Mouse (Mus musculus): ENCODE measurements at regions not wholly inside any gene's neighbourhood (a gene's known extent, or its start where the extent isn't known, plus 50 kb on each side); places are given as distances from the start of the nearest gene placed in this dataset.
A peak's percentile ranks its signal among the peaks of the same experiment; 100 is the strongest.

- peak; percentile 41 for DNase-seq
These were observed 88.4 kb upstream of the Cpeb4 start for GRCm38 (mm10) chr11:31783506-31784063.

- DNase-seq: no peak
These were observed 87.6 kb upstream of the Cpeb4 start for GRCm38 (mm10) chr11:31784332-31784901.

GRCm38 (mm10) chr11:31785160-31785559 lies 86.9 kb upstream of the Cpeb4 start:
- no peak for DNase-seq

GRCm38 (mm10) chr11:31787376-31787775 lies 84.6 kb upstream of the Cpeb4 start:
- no peak for DNase-seq

GRCm38 (mm10) chr11:31787917-31788703 lies 83.9 kb upstream of the Cpeb4 start:
- no peak for DNase-seq

GRCm38 (mm10) chr11:31789967-31790366 lies 82.0 kb upstream of the Cpeb4 start:
- DNase-seq: no peak

- no peak for DNase-seq
These were observed 80.7 kb upstream of the Cpeb4 start for GRCm38 (mm10) chr11:31791264-31791663.

- no peak for DNase-seq
These were observed 76.9 kb upstream of the Cpeb4 start for GRCm38 (mm10) chr11:31795084-31795483.

GRCm38 (mm10) chr11:31796245-31796644 lies 75.8 kb upstream of the Cpeb4 start:
- peak; percentile 57 for DNase-seq

GRCm38 (mm10) chr11:31801575-31801974 lies 70.4 kb upstream of the Cpeb4 start:
- DNase-seq: no peak

GRCm38 (mm10) chr11:31803319-31803891 lies 68.6 kb upstream of the Cpeb4 start:
- peak; percentile 63 for DNase-seq

GRCm38 (mm10) chr11:31804518-31804917 lies 67.5 kb upstream of the Cpeb4 start:
- no peak for DNase-seq

- peak; percentile 74 for DNase-seq
These were observed 64.4 kb upstream of the Cpeb4 start for GRCm38 (mm10) chr11:31807461-31808215.

- DNase-seq: no peak
These were observed 63.7 kb upstream of the Cpeb4 start for GRCm38 (mm10) chr11:31808216-31808838.

GRCm38 (mm10) chr11:31810011-31810786 lies 61.8 kb upstream of the Cpeb4 start:
- no peak for DNase-seq

GRCm38 (mm10) chr11:31812215-31812614 lies 59.8 kb upstream of the Cpeb4 start:
- DNase-seq: no peak

GRCm38 (mm10) chr11:31814616-31815015 lies 57.4 kb upstream of the Cpeb4 start:
- DNase-seq: no peak

- no peak for DNase-seq
These were observed 56.0 kb upstream of the Cpeb4 start for GRCm38 (mm10) chr11:31815855-31816488.

GRCm38 (mm10) chr11:31818032-31818431 lies 54.0 kb upstream of the Cpeb4 start:
- no peak for DNase-seq

- no peak for DNase-seq
These were observed 52.0 kb upstream of the Cpeb4 start for GRCm38 (mm10) chr11:31819964-31820363.

Measured in adrenal gland, adult 2 months (tissue).